Mouse (Mus musculus) midbrain, embryonic 14.5 days (tissue): ENCODE data around the gene Dtx3l. TPM values are rescaled to one million over a fixed set of nuclear protein-coding genes. Genes with fewer than 3 reads are reported as not detected.
A peak's percentile ranks its signal among the peaks of the same experiment; 100 is the strongest.
"Not testable (repeated sequence)": the region's sequence is repeated elsewhere in the genome, so short reads cannot be mapped to it uniquely, and the experiment has no call there.

Experiments used
- ATAC-seq: fragments of 200-750 bp; cut with Nextera tagmentation; 2 replicates; pipeline ENCODE4 v1.8.0; 2017; ENCODE audit warnings: moderate number of reproducible peaks, moderate library complexity; ENCODE audit not compliant: low FRiP score, low TSS enrichment
- DNase-seq: peaks from one replicate; pipeline ENCODE4 v3.0.0-alpha.2; 2015
- H3K27ac ChIP-seq: fragments of 300-500 bp; sonication (generic); replicated peaks from 2 replicates; pipeline ENCODE4 v1.5.1; 2014; ENCODE audit warnings: mild to moderate bottlenecking, low read depth, low read length, moderate library complexity
- H3K27me3 ChIP-seq: fragments of 300-500 bp; sonication (generic); 2 replicates; pipeline ENCODE4 v1.6.1; 2014; ENCODE audit warnings: low read length, control low read depth, mixed read lengths; ENCODE audit not compliant: control insufficient read depth, insufficient read depth
- H3K36me3 ChIP-seq: fragments of 300-500 bp; sonication (generic); 2 replicates; pipeline ENCODE4 v1.6.1; 2014; ENCODE audit warnings: low read length, control low read depth; ENCODE audit not compliant: control insufficient read depth, insufficient read depth
- H3K4me1 ChIP-seq: fragments of 300-500 bp; sonication (generic); 2 replicates; pipeline ENCODE4 v1.6.1; 2014; ENCODE audit warnings: mild to moderate bottlenecking, antibody characterized with exemption, low read length, control low read depth; ENCODE audit not compliant: control insufficient read depth, insufficient read depth
- H3K4me2 ChIP-seq: fragments of 300-500 bp; sonication (generic); 2 replicates; pipeline ENCODE4 v1.6.1; 2014; ENCODE audit warnings: mild to moderate bottlenecking, low read length, moderate library complexity
- H3K4me3 ChIP-seq: fragments of 300-500 bp; sonication (generic); replicated peaks from 2 replicates; pipeline ENCODE4 v1.5.1; 2014; ENCODE audit warnings: low read depth, low read length
- H3K9ac ChIP-seq: fragments of 300-500 bp; sonication (generic); replicated peaks from 2 replicates; pipeline ENCODE4 v1.6.1; 2014; ENCODE audit warnings: mild to moderate bottlenecking, low read length, moderate library complexity
- H3K9me3 ChIP-seq: fragments of 300-500 bp; sonication (generic); 2 replicates; pipeline ENCODE4 v1.6.1; 2016; ENCODE audit warnings: low read length, control low read depth, mixed read lengths; ENCODE audit not compliant: control insufficient read depth
- WGBS: fragments of 180-500 bp; shearing (Covaris S2); extraction: QIAGEN DNeasy Blood & Tissue Kit; methylation state at CpG from one replicate; pipeline ENCODE4 v1.1.7; 2014; 5-methylcytosine and 5-hydroxymethylcytosine counted together
- polyA plus RNA-seq: library from polyadenylated mRNA; unstranded; fragments of >200 nt; fragmentation: Nextera tagmentation; extraction: Ambion mirVana; gene quantifications from 2 replicates; pipeline ENCODE4 v1.2.1, GENCODE M21; 2014

Gene Dtx3l
- polyA plus RNA-seq, 1 experiment from 2014 or later, result 2.8 TPM

- Histone ChIP-seq H3K4me3 (no peak overlapping the region), H3K4me1 (no peaks in the 10 kb centered on the region), H3K27ac (no peak overlapping the region), H3K36me3 (no peaks in the 10 kb centered on the region), H3K4me2 (no peak overlapping the region), H3K9me3 (no peaks in the 10 kb centered on the region), H3K9ac (no peak overlapping the region), H3K27me3 (no peaks in the 10 kb centered on the region)
- 69% methylated on average over 1 of the region's 1 CpGs for WGBS
- ATAC-seq (no peak), DNase-seq (no peak)
These were observed 35.1 kb upstream of the Dtx3l start for GRCm38 (mm10) chr16:35974021-35974420.

- no peaks in the 10 kb centered on the region for H3K27me3 ChIP-seq
- WGBS, result 62% methylated on average over 2 of the region's 2 CpGs
- no peak overlapping the region for H3K4me2 ChIP-seq
- no peak overlapping the region for H3K4me3 ChIP-seq
- H3K27ac ChIP-seq, result no peak overlapping the region
- no peaks in the 10 kb centered on the region for H3K9me3 ChIP-seq
- no peak overlapping the region for H3K9ac ChIP-seq
- DNase-seq (no peak), ATAC-seq (no peak)
- no peaks in the 10 kb centered on the region for H3K36me3 ChIP-seq
- no peaks in the 10 kb centered on the region for H3K4me1 ChIP-seq
These were observed 29.2 kb upstream of the Dtx3l start for GRCm38 (mm10) chr16:35968149-35968548.

GRCm38 (mm10) chr16:35967319-35967718 lies 28.4 kb upstream of the Dtx3l start:
- no peak overlapping the region for H3K27ac ChIP-seq
- no peaks in the 10 kb centered on the region for H3K9me3 ChIP-seq
- H3K4me3 ChIP-seq, result no peak overlapping the region
- no peaks in the 10 kb centered on the region for H3K36me3 ChIP-seq
- ATAC-seq (no peak), DNase-seq (peak; percentile 35)
- no peaks in the 10 kb centered on the region for H3K4me1 ChIP-seq
- H3K4me2 ChIP-seq, result no peak overlapping the region
- 93% methylated on average over 4 of the region's 4 CpGs for WGBS
- no peaks in the 10 kb centered on the region for H3K27me3 ChIP-seq
- H3K9ac ChIP-seq, result no peak overlapping the region

GRCm38 (mm10) chr16:35966411-35967115 lies 27.6 kb upstream of the Dtx3l start:
- H3K9me3 ChIP-seq, result no peaks in the 10 kb centered on the region
- H3K27ac ChIP-seq, result no peak overlapping the region
- 65% methylated on average over 5 of the region's 5 CpGs for WGBS
- no peaks in the 10 kb centered on the region for H3K4me1 ChIP-seq
- H3K36me3 ChIP-seq, result no peaks in the 10 kb centered on the region
- ATAC-seq (no peak), DNase-seq (no peak)
- H3K4me2 ChIP-seq, result no peak overlapping the region
- H3K4me3 ChIP-seq, result no peak overlapping the region
- H3K27me3 ChIP-seq, result no peaks in the 10 kb centered on the region
- no peak overlapping the region for H3K9ac ChIP-seq

- H3K4me1 ChIP-seq, H3K27me3 ChIP-seq, H3K36me3 ChIP-seq, H3K4me2 ChIP-seq, ATAC-seq, H3K27ac ChIP-seq, H3K9me3 ChIP-seq, H3K4me3 ChIP-seq, H3K9ac ChIP-seq, DNase-seq: not testable (repeated sequence)
- 82% methylated on average over 4 of the region's 4 CpGs for WGBS
These were observed 27.0 kb upstream of the Dtx3l start for GRCm38 (mm10) chr16:35965991-35966390.

- Histone ChIP-seq H3K4me3 (no peak overlapping the region), H3K27ac (no peak overlapping the region), H3K9ac (no peak overlapping the region), H3K4me2 (no peak overlapping the region), H3K27me3 (no peaks in the 10 kb centered on the region), H3K9me3 (no peaks in the 10 kb centered on the region), H3K4me1 (no peaks in the 10 kb centered on the region), H3K36me3 (no peaks in the 10 kb centered on the region)
- DNase-seq, result no peak
- ATAC-seq, result no peak
- WGBS, result 89% methylated on average over 5 of the region's 5 CpGs
These were observed 13.7 kb upstream of the Dtx3l start for GRCm38 (mm10) chr16:35952628-35953130.

- H3K9me3 ChIP-seq, result no peaks in the 10 kb centered on the region
- H3K4me1 ChIP-seq, result no peaks in the 10 kb centered on the region
- no peaks in the 10 kb centered on the region for H3K27me3 ChIP-seq
- ATAC-seq (no peak), DNase-seq (no peak)
- no peaks in the 10 kb centered on the region for H3K36me3 ChIP-seq
- H3K4me3 ChIP-seq, result no peak overlapping the region
- H3K27ac ChIP-seq, result no peak overlapping the region
- 92% methylated on average over 3 of the region's 3 CpGs for WGBS
- H3K9ac ChIP-seq, result no peak overlapping the region
- no peak overlapping the region for H3K4me2 ChIP-seq
These were observed 12.3 kb upstream of the Dtx3l start for GRCm38 (mm10) chr16:35951216-35951615.

- H3K4me1 ChIP-seq, result no peaks in the 10 kb centered on the region
- H3K36me3 ChIP-seq, result no peaks in the 10 kb centered on the region
- no peak overlapping the region for H3K4me3 ChIP-seq
- H3K4me2 ChIP-seq, result no peak overlapping the region
- no peak overlapping the region for H3K27ac ChIP-seq
- no peak overlapping the region for H3K9ac ChIP-seq
- WGBS, result 92% methylated on average over 5 of the region's 5 CpGs
- no peaks in the 10 kb centered on the region for H3K9me3 ChIP-seq
- no peak for DNase-seq
- no peaks in the 10 kb centered on the region for H3K27me3 ChIP-seq
- ATAC-seq, result no peak
These were observed 10.3 kb upstream of the Dtx3l start for GRCm38 (mm10) chr16:35949264-35949663.

- WGBS, result 85% methylated on average over 7 of the region's 7 CpGs
- Histone ChIP-seq H3K4me2 (no peak overlapping the region), H3K4me3 (no peak overlapping the region), H3K9me3 (no peaks in the 10 kb centered on the region), H3K36me3 (no peaks in the 10 kb centered on the region), H3K4me1 (no peaks in the 10 kb centered on the region; the same call in 1 of the 2 replicates), H3K27ac (no peak overlapping the region), H3K27me3 (no peaks in the 10 kb centered on the region; the same call in 1 of the 2 replicates), H3K9ac (no peak overlapping the region)
- ATAC-seq (no peak), DNase-seq (no peak)
These were observed 2.4 kb upstream of the Dtx3l start for GRCm38 (mm10) chr16:35941382-35941781.
